Mouse (Mus musculus) urinary bladder, postnatal 10 days (tissue): Measurements from ENCODE around the gene Car9.
"Not testable (repeated sequence)": the region's sequence is repeated elsewhere in the genome, so short reads cannot be mapped to it uniquely, and the experiment has no call there.

ENCODE experiments used
- DNase-seq: peaks from one replicate; pipeline ENCODE4 v3.0.0; 2022; ENCODE audit warnings: low spot score

The Car9 gene

DNA sequence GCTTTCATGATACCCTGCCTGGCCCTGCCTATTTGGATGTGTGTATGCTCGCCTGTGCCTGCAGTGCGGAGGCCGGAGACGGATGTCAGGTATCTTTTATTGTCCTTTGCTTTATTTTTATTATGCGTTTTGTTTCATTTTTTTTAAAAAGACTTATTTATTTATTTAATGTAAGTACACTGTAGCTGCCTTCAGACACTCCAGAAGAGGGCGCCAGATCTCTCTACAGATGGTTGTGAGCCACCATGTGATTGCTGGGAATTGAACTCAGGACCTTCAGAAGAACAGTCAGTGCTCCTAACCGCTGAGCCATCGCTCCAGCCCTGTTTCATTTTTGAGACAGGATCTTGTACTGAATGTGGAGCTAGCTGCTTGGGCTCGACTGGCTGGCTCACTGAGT, 21.7 kb downstream of the Car9 start:
- DNase-seq = no peak

DNA sequence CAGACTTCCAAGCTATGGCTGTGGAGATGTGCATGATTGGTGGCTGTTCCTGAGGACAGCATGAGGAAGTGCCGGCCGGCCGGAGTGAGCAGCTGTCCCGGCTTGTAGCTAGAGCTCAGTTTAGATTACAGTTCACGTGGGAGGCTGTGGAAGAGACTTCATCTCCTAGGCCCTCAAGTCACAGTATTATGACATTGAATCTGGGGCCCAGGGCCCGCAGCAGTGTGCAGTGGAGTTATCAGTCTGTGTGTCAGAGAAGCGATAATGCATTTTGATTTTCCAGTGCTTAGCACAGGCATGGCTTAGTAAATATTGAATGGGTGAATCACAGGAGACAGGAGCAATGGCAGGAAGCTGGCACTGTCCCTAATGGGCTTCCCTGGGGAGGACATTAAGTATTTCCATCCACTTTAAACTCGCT, 23.3 kb downstream of the Car9 start:
- DNase-seq = no peak

DNA sequence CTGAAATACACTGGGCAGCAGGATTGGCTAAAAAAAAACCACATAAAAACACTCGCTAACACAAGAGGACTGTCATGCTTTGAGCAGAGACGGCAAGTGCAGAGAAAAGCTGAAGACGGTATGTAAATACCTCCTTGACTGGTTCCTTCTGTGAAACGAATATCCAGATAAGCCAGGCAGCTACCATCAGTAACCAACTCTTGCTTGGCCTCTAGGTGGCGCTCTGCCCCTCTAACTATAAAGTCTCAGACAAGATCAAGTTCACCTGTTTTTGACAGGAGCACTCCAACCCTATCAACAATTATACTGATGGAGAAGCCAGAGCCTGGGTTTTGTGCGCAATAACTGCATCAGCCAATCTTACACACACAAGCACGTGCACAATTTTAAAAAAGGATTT, 23.8 kb downstream of the Car9 start:
- no peak for DNase-seq

DNA sequence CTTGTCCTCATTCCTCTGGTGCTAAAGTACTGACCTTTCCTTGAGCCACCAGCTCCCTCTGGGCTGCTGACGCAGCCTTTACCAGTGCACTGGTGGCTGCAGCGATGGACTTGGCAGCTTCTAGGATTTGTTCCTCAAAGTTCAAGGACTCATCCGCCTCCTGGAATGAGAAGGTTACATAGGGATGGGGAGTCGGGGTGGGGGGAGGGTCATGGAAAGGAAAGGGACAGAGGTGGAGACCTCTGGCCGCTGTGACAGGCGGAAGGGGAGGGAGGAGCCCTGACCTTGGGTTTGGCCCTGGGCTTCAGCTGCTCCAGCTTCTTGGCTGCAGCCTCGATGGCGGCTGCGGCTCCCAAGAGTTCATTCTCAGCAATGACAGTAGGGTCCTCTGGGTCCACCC, 26.5 kb downstream of the Car9 start:
- no peak for DNase-seq

DNA sequence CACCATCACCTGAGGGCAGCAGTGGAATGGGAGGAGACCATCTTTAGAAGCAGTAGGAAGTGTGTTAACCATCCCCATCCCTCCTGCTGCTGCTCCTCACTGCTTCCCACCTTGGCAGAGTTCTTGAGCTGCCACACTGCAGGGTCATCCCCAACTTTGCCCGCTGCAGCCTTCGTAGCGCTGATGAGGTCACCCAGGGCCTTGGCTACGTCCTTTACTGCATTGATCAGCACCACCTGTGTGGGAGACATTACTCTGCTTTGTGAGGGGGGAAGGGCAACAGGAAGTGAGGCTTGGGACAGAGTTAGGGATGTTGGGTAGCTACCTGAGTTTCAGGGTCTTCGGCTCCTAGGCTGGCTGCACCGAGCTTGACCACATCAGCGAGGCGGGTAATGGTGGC, 28.9 kb downstream of the Car9 start:
- DNase-seq = no peak

DNA sequence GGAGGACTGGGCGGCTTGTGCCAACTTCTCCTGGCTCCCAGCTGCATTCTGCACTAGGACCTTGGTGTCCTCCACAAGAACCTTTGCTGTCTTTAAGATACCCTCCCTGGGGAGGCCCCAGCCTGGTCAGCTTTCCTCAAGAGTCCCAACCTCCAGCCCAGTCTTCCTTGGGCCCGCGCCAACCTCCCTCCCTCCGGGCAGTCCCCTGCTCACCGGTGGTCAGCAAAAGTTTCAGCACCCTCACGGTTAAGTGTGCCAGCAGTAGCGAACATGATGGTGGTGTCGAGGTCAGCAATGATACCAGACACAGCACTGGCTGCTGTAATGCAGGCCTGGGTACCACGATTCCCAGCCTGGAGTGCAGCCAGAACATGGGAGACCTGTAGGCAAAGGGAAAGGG, 29.3 kb downstream of the Car9 start:
- DNase-seq = no peak

DNA sequence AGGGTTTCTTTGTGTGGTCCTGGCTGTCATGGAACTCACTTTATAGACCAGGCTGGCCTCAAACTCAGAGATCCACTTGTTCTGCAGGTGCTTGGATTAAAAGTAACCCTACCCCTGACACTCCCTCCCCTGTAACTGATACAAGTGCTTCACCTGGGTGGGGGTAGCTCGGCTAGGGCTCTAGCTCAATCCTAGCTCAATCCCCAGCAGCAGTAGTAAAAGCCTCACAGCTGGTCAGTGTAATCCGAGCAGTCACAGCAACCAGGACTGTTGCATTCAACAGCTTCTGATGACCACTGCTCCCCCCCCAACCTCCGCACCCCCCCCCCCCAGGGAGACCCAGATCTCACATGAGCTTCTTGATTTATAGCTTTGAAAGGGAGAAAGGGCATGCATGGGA, 35.3 kb downstream of the Car9 start:
- no peak for DNase-seq

DNA sequence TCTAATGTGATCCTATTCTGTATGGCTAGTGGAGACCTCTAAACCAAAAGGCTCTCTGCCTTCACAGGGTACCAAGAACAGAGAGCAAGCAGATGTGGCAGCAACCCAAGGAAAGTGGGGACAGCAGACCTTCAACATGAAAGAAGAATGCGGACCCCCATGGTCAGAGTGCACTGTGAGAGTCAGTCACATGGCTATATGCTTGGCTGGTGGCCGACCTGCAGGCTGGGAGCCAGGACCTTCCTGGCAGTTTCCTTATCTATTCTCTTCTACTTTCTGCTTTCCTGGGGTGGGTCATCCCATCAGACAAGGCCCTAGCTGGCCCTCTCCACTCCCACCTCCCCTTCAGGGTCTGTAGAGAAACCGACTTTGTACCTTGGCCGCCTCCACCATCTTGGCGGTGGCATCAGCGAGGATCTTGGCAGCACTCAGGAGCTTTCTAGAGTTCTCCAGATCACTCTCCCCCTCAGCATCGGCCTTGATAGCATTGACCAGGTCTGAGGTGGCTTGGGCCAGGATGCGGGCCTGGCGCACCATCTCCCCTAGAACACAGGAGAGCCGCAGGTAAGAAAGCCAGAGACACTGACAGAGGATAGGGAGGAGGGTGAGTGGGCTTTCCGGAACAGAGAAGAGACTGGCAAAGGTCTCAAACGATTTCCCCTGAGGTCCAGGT, 39.7 kb downstream of the Car9 start:
- DNase-seq = no peak

DNA sequence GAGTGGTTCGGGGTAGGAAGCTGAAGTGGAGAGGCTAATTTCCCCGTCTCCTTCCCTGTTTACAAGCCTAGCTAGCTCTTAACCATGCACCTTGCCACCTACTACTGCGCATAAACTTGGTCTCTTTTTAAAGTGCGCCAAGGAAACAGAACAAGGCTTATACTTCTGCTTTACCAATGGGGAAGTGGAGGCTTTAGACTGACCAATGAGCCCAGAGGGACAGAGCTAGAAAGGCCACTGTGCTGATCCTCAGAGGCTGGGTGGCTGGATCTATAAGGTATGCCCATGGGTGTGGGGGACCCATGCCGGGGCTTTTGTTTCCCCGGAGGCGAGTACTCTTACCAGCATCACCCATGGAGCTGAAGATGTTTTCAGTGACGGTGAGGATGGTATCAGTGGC, 40.4 kb downstream of the Car9 start:
- no peak for DNase-seq

DNA sequence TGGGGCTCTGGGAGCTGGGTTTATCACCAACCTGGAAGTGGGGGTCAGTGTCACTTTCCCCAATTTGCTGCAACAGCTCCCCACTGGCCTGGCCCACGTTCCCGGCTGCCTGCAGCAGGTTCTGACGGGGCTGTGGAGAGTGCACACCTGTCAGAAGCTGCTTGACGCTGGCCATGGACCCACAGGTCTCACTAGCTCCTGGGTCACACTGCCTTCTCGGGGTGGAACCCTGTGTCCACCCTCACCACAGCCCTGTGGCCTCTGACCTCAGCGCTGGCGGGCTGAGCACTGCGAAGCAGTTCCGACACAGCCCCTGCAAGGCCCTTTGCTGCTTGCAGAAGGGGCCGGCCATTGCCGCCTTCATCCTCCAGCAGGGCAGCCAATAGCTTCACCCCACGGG, 42.3 kb downstream of the Car9 start:
- DNase-seq = no peak

DNA sequence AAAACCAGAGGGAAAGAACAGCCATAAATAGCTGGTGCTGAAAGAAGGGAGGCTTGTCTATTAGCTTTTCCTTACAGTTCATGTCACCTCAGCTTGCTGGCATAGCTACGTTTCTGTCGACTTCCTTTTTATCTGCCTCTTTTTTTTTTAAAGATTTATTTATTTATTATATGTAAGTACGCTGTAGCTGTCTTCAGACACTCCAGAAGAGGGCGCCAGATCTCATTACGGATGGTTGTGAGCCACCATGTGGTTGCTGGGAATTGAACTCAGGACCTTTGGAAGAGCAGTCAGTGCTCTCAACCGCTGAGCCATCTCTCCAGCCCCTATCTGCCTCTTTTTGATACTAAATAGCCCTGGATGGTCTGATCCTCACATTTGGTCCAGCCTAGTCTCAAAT, 45.1 kb downstream of the Car9 start:
- DNase-seq = not testable (repeated sequence)

DNA sequence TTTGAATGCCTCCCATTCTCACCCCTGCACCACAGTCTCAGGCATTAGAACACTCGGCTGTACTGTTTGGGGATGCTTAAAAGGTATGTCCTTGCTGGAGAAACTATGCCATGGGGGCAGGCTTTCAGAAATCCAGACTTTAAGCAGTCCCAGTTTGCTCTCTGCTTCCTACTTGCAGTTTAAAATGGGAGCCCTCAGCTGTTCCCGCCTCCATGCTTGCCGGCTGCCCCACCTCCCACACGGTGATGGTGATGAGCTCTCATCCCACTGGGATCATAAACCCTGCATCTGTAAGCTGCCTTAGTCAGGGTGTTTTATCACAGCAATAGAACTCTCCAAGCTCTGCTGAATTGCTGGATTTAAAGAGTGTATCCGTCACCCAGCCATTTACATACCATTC, 45.7 kb downstream of the Car9 start:
- DNase-seq = no peak

DNA sequence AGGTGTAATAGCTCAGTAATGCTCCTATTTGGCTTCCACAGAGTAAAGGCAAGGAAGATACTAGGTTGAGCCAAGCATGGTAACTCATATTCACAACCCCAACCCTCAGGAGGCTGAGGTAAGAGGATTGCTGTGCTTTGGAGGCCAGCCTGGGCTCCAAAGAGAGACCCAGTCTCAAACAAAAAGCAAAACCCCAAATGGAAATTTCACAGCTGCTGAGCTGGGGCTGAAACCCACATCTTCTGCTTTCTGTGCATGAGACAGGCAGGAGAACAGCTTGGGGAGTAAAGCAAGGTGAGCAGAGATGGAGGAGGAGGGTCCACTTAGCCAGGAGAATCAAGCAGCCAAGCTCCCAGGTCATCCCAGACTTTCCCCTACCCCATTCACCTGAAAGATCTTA, 47.1 kb downstream of the Car9 start:
- DNase-seq = no peak

DNA sequence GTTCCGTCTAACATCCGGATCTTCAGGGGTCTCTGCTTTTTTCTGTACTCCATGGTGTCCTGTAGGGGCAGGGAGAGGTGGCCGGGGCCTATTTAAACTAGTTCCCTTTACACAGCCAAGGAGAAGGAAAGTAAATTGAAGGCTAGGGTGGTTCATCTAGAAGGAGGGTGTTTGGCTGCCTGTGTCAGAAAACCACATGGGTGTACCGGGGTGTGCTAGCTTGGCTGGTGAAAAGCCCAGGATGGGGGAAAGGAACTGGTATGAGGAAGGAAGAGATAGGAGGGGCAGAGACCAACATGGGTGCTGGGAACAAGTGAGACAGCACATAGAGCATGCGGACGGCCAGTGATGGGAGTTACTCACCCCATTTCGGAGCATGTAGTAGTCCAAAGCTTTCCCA, 49.2 kb downstream of the Car9 start:
- DNase-seq = no peak

DNA sequence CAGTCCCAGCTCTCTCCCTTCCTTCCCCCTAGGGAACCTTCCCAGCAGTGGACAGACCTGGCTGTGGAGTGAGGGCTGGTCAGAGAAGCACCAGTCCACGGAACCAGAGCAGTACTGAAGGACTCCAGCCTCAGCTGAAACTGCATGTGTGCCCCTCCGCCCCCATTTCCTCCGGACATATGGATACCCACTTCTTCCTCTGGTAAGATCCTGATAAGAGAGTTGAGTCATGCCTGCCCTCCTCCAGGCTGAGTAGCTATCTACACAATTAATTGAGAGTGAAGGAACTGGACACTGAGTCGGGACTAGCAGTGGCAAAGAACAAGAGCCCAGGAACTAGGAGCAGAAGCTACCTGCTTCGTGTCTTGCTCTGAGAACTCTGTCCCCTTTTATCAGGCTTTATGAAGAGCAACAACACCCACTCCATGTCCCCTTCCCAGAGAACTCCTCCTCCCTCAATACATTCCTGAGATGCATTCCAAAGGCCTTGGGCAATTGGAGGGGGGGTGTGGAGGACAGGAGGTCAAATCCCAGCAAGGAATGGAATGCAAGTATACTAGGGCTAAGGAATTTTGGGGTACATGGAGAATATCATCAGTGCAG, 51.4 kb downstream of the Car9 start:
- DNase-seq = no peak

DNA sequence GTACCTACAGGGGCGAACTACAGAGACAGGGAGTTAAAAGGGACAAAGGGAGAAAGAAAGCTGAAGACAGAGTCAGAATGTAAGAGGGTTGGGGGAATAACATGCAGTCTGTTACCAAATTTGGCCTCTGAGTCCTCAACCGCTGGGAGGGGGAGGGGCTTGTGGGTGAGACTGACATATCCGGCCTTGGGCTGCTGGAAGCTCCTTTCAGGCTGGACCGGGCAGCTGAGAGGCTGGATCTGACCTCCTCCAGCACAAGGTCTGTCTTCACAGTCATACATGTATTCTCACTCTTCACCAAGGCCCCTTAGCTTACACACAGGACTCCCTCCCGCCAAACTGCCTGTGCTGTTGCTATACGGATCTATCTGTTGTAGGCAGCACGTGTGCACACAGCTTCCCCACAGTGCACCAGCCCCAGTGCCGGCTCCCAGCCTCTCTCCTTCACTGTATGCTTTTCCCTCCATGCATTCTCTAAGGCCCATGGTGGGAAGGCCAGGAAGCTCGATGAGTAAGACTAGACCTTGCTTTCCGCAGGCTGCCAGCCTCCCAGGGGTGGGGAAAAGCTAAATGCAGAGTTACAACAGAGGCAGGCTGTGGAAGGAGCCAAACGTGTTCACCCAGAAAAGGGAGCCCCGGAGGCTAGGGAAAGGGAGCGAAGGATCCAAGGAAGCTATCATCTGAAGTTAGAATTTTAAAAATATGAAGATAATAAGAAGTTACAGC, 52.0 kb downstream of the Car9 start:
- peak; percentile 39 for DNase-seq

DNA sequence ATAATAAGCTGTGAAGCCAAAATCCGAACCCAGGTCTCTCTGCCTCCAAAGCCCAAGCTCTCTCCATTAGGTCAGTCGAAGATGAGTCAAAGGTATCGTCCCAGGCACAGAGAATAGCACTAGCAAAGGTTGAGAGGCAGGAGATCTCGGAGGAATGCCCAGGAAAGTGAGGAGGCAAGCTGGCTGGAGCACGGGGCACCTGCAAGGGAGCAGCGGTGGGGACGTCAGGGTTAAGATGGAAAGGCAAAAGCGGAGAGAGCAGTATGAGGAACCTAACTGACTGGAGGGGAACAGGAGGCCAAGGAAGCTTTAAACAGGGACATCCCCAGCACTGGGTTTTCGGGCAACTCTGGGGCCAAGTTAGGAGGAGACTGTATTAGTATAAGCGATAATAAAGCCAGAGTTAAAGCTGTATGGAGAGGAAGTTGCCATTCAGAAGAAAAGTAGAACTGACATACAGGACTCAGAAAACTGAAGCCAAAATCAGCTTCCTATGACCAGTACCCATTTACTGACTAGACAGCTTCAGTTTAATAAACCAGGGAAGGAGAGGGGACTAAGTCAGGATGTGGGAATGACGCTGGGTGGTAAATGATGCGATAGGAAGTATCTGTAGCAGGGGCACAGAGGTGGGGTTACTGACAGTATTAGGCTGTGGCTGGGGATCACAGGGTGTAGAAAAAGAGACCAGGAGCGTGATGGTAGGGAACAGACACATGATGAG, 52.9 kb downstream of the Car9 start:
- DNase-seq = no peak

DNA sequence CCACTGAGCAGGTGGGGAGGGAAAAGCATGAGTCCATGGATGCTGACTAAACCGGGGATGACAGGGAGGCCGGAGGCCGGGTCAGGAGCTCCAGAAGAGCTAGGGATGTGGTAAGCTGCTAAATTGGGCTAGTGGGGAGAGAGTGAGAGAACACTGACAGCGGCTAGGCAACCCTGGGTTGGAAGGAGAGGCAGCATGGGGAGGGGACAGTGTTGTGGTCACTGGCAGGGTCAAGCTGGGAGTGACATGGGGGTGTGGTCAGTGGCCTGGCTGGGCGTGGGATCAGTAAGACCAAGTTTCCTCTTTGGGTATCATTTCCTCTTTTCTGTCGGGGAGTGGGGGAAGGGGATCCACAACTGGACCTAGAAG, 53.5 kb downstream of the Car9 start:
- DNase-seq = no peak

DNA sequence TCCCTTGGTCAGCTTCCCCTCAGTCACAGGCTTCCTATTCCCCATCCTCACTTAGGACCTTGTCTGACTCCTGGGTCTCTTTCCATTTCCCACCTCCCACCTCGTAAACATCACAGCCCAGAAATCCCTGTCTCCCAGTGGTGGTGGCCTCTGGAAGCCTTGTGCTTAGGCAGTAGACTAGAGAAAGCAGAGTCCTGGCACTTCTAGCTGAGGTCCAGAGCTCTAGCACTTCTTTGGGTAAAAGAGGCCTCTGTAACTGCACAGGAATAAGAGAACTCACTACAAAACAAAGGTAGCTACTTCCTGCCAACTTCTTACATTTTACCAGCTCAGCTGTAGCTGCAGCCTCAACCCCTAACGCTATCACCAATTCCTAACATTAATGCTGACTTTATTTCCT, 54.2 kb downstream of the Car9 start:
- DNase-seq = no peak

DNA sequence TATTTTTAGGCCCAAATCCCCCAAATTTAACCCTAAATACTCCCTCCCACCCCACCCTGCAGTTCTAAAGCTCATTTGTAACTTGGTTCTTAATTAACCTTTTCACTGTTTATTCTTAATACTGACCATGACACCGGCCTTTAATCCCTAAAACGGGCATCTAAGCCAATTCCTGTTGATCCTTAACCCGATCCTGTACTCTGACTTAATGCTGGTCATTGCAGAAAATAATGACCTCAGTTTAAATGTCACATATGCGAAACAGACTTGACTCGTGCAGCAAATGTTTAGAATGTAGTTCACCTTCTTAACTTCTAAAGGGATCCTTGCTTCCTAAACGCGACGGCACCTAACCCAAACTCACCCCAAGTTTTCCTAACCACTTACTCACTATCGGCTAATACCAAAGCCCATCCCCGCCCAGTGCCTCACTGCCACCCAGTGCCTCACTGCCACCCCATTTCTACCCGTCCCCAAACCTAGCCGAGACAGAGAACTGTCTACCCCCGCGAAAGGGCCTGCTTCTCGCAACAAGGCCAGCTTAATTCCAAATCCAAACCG, 54.8 kb downstream of the Car9 start:
- no peak for DNase-seq

DNA sequence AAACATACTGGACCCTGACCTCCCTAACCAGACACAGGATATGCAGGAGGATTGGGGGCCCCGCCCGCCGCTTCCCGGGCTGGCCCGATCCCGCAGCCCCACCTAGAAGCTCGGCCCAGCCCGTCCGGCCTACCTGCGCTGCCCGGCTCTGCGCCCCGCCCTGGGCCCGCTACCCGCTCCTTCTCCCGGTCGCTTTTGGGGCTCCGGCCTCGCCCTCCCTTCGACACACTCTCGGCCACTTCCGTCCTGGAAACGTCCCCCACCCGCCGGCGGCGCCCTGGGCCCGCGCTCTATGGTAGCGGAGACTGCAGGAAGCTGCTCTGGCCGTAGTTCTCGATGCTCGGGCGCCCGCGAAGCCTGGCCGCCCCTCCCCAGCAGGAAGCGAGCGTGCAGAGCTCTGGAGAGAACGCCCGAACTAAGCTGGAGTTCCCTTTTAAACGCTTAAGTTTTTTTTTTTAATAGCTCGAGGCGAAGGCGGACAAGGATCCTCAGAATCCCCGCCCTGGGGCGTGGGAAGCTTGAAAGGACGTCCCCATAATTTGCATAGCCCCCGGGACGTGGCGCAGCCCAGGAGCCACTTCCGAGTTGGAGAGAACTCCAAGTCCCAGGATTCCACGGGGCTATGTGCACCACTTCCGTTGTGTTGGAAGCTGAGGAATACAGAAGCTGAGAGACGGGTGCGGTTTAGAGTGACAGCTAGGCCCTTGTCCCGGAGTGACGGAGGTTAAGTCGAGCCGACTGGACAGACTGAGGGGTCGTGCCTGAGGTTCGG, 55.4 kb downstream of the Car9 start, which contains the start of the genes Creb3 and Tln1:
Creb3 (plus strand) TSS at position 336 of the 772 bp plus-strand sequence.
Tln1 (minus strand) TSS at position 695 of the 772 bp plus-strand sequence.
- DNase-seq = peak; percentile 64
